Mouse (Mus musculus): Measurements from ENCODE around the gene 6430628N08Rik.

Gene 6430628N08Rik

GRCm38 (mm10) chr4:115939295-115940102 lies 49.0 kb downstream of the 6430628N08Rik start, which contains the start of gene Dmbx1:
Gene Dmbx1, minus strand, starts transcription at chr4:115939926.
- no peak for DNase-seq (ENCODE audit: low read depth, low spot score)

- DNase-seq (ENCODE audit: low read depth, low spot score), result no peak
Measured at GRCm38 (mm10) chr4:115940681-115941080, 50.2 kb downstream of the 6430628N08Rik start.

- DNase-seq (ENCODE audit: low read depth, low spot score), result no peak
Measured at GRCm38 (mm10) chr4:115941242-115941820, 50.9 kb downstream of the 6430628N08Rik start.

GRCm38 (mm10) chr4:115943669-115944314 lies 53.3 kb downstream of the 6430628N08Rik start:
- no peak for DNase-seq (ENCODE audit: low read depth, low spot score)
